ENCODE assay signal across 7 mouse cellular contexts in the genomic region with DNA sequence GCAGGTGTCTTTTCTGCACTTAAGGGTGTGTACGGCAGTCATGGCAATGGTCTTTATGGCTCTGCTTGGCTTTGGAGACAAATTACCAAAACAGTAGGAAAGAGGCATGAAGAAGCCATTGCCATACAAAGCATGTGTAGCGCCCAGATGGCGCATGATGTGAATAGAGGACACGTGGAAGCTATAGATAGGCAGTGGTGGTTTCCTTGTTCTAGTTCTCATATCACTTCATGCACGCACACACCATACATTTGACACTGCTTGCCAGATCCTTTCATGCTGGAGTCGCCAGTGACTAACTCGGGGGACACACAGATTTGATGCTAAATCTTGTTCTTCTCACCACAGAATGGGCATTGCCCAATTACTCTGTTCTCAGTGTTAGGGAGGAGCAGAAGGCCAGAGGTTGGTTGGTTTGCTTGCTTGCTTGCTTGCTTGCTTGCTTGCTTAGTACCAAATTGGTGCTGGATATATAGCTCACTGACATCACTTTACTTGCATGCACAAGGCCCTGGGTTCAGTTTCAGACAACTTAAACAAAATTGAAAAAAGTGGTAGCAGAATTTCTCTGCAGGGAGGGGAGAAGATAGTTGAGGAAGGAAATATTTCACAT. TPM values are rescaled to one million over a fixed set of nuclear protein-coding genes. Genes with fewer than 3 reads are reported as not detected.
DNase-seq lines count a peak whose midpoint lies in the region; ATAC-seq and TF ChIP-seq lines count a peak whose summit lies in the region.

Cspg5 (plus strand) TSS at position 563 of the 613 bp plus-strand sequence.

- H3K27me3 ChIP-seq in forebrain, embryonic 16.5 days (replicated peaks; ENCODE audit: control insufficient read depth, insufficient read depth, low read length) = no peaks in the 10 kb centered on the region
- peaks cover 11% of the 10 kb centered on the region; the same call in 1 of the 2 replicates for H3K27me3 ChIP-seq in limb, embryonic 14.5 days (ENCODE audit: control insufficient read depth, insufficient read depth, low read length)

- H3K4me3 ChIP-seq in forebrain, embryonic 16.5 days (replicated peaks; ENCODE audit: low read length) = peak within 1 kb of the TSS; percentile 85
- H3K4me3 ChIP-seq in limb, embryonic 14.5 days (replicated peaks; ENCODE audit: low read length) = peak within 1 kb of the TSS; percentile 61

- DNase-seq in urinary bladder, adult 2 months (ENCODE audit: low spot score) = no peak
- DNase-seq in urinary bladder, postnatal 14 days (ENCODE audit: low spot score) = no peak
- no peak for DNase-seq in limb, embryonic 14.5 days (ENCODE audit: low spot score)
- no peak for DNase-seq in retina, postnatal 1 day
- no peak for DNase-seq in cerebellum, adult 11-12 months

- 87% methylated on average over 7 of the region's 7 CpGs for WGBS in forebrain, embryonic 16.5 days
- WGBS in limb, embryonic 14.5 days = 88% methylated on average over 7 of the region's 7 CpGs

- H3K27ac ChIP-seq in forebrain, embryonic 16.5 days (ENCODE audit: low read length) = peak within 1 kb of the TSS; percentile 77
- H3K27ac ChIP-seq in limb, embryonic 14.5 days (replicated peaks; ENCODE audit: low read depth, low read length) = no peak within 1 kb of the TSS

- peak within 1 kb of the TSS; percentile 81 for H3K9ac ChIP-seq in forebrain, embryonic 16.5 days (replicated peaks; ENCODE audit: low read depth, low read length)
- no peak within 1 kb of the TSS for H3K9ac ChIP-seq in limb, embryonic 14.5 days (ENCODE audit: low read depth, low read length, severe bottlenecking)

- no peak for ATAC-seq in forebrain, embryonic 16.5 days
- ATAC-seq in limb, embryonic 14.5 days (ENCODE audit: low FRiP score, low read depth) = no peak
- ATAC-seq in megakaryocyte, adult 5-6 weeks (ENCODE audit: poor library complexity, severe bottlenecking) = no peak

- H3K36me3 ChIP-seq in forebrain, embryonic 16.5 days (ENCODE audit: control insufficient read depth, insufficient read depth) = peaks cover 2% of the 10 kb centered on the region; the same call in 1 of the 2 replicates
- H3K36me3 ChIP-seq in limb, embryonic 14.5 days (ENCODE audit: control insufficient read depth, insufficient read depth, low read length) = peaks cover 24% of the 10 kb centered on the region

- no peaks in the 10 kb centered on the region for H3K9me3 ChIP-seq in forebrain, embryonic 16.5 days (ENCODE audit: control insufficient read depth, low read length)
- no peaks in the 10 kb centered on the region for H3K9me3 ChIP-seq in limb, embryonic 14.5 days (ENCODE audit: control insufficient read depth, low read length)

- no peak for TF ChIP-seq POLR2A in limb, embryonic 14.5 days (IDR thresholded peaks at IDR 0.05; ENCODE audit: borderline replicate concordance, extremely low read depth, insufficient read depth, insufficient read length)

- peaks cover 21% of the 10 kb centered on the region for H3K4me1 ChIP-seq in forebrain, embryonic 16.5 days (replicated peaks; ENCODE audit: control insufficient read depth, insufficient read depth, low read length)
- H3K4me1 ChIP-seq in limb, embryonic 14.5 days (ENCODE audit: control insufficient read depth, insufficient read depth, low read length) = peaks cover 4% of the 10 kb centered on the region; the same call in 1 of the 2 replicates

- H3K4me2 ChIP-seq in forebrain, embryonic 16.5 days (ENCODE audit: low read length) = peak within 1 kb of the TSS; percentile 95
- peak within 1 kb of the TSS; percentile 100 for H3K4me2 ChIP-seq in limb, embryonic 14.5 days (replicated peaks; ENCODE audit: low read depth, low read length, severe bottlenecking)

RNA-seq across cellular contexts. Expression of gene Cspg5, which starts in this region (rescaled TPM):
- 28.4 and 36.8 TPM in 2 replicates for polyA plus RNA-seq in urinary bladder, adult 2 months (2012; rRNA removed)
- polyA plus RNA-seq in forebrain, embryonic 16.5 days (2015; fragmentation: Nextera tagmentation; extraction: Ambion mirVana) = 98.9 and 115 TPM in 2 replicates
- 10.0 and 11.0 TPM in 2 replicates for polyA plus RNA-seq in limb, embryonic 14.5 days (2012; rRNA removed)
- 6.4 and 7.6 TPM in 2 replicates for polyA plus RNA-seq in limb, embryonic 14.5 days (2014; fragmentation: Nextera tagmentation; extraction: Ambion mirVana)
- total RNA-seq in megakaryocyte, adult 5-6 weeks (2015) = 0.05 TPM in 1 of 2 replicates, not detected in the other
- 0.08 and 0.33 TPM in 2 replicates for total RNA-seq in megakaryocyte, adult 5-6 weeks (2017)
